Mouse (Mus musculus) limb, embryonic 11.5 days (tissue): ENCODE measurements around the gene Ube2v1. TPM values are rescaled to one million over a fixed set of nuclear protein-coding genes. Genes with fewer than 3 reads are reported as not detected.

Experiments
- ATAC-seq: fragments of 200-750 bp; cut with Nextera tagmentation; 2 replicates; pipeline ENCODE4 v1.8.0; 2017; ENCODE audit warnings: low read depth; ENCODE audit not compliant: insufficient number of reproducible peaks, low FRiP score, low TSS enrichment
- DNase-seq: peaks from one replicate; pipeline ENCODE4 v3.0.0-alpha.2; 2015; ENCODE audit warnings: low spot score
- H3K27ac ChIP-seq: fragments of 300-500 bp; sonication (generic); replicated peaks from 2 replicates; pipeline ENCODE4 v1.5.1; 2014; ENCODE audit warnings: low read depth, mild to moderate bottlenecking, low read length
- H3K27me3 ChIP-seq: fragments of 300-500 bp; sonication (generic); 2 replicates; pipeline ENCODE4 v1.6.1; 2014; ENCODE audit warnings: mild to moderate bottlenecking, low read length, mixed read lengths; ENCODE audit not compliant: control insufficient read depth, insufficient read depth
- H3K36me3 ChIP-seq: fragments of 300-500 bp; sonication (generic); 2 replicates; pipeline ENCODE4 v1.6.1; 2014; ENCODE audit warnings: mild to moderate bottlenecking, low read length, moderate library complexity, mixed read lengths; ENCODE audit not compliant: control insufficient read depth, insufficient read depth
- H3K4me1 ChIP-seq: fragments of 300-500 bp; sonication (generic); 2 replicates; pipeline ENCODE4 v1.6.1; 2014; ENCODE audit warnings: low read length, mixed read lengths; ENCODE audit not compliant: control insufficient read depth, insufficient read depth
- H3K4me2 ChIP-seq: fragments of 300-500 bp; sonication (generic); 2 replicates; pipeline ENCODE4 v1.6.1; 2014; ENCODE audit warnings: low read depth, mild to moderate bottlenecking, moderate library complexity; ENCODE audit not compliant: severe bottlenecking
- H3K4me3 ChIP-seq: fragments of 300-500 bp; sonication (generic); 2 replicates; pipeline ENCODE4 v1.5.1; 2014; ENCODE audit warnings: low read depth, low read length
- H3K9ac ChIP-seq: fragments of 300-500 bp; sonication (generic); 2 replicates; pipeline ENCODE4 v1.6.1; 2014; ENCODE audit warnings: mild to moderate bottlenecking, low read length
- H3K9me3 ChIP-seq: fragments of 300-500 bp; sonication (generic); 2 replicates; pipeline ENCODE4 v1.6.1; 2016; ENCODE audit warnings: low read length; ENCODE audit not compliant: control insufficient read depth
- WGBS: fragments of 180-500 bp; shearing (Covaris S2); extraction: QIAGEN DNeasy Blood & Tissue Kit; methylation state at CpG from one replicate; pipeline ENCODE4 v1.1.7; 2014; 5-methylcytosine and 5-hydroxymethylcytosine counted together
- polyA plus RNA-seq: library from polyadenylated mRNA; unstranded; fragments of >200 nt; fragmentation: Nextera tagmentation; extraction: Ambion mirVana; gene quantifications from 2 replicates; pipeline ENCODE4 v1.2.1, GENCODE M21; 2014

The Ube2v1 gene
- polyA plus RNA-seq, 1 experiment from 2014 or later = 267 TPM

GRCm38 (mm10) chr2:167571442-167572220 is 60.3 kb downstream of the Ube2v1 start:
- Histone ChIP-seq H3K4me3 (no peak overlapping the region), H3K27me3 (no peaks in the 10 kb centered on the region), H3K9me3 (no peaks in the 10 kb centered on the region), H3K4me1 (peaks cover 11% of the 10 kb centered on the region), H3K27ac (0 out of 2 replicates have a peak overlapping the region, but pooled peaks have one; percentile 10), H3K4me2 (no peak overlapping the region), H3K36me3 (no peaks in the 10 kb centered on the region), H3K9ac (no peak overlapping the region)
- no peak for ATAC-seq
- WGBS = 83% methylated on average over 18 of the region's 18 CpGs
- no peak for DNase-seq

- H3K4me2 ChIP-seq = no peak overlapping the region
- H3K27me3 ChIP-seq = no peaks in the 10 kb centered on the region
- H3K36me3 ChIP-seq = no peaks in the 10 kb centered on the region
- ATAC-seq = no peak
- no peaks in the 10 kb centered on the region for H3K9me3 ChIP-seq
- 89% methylated on average over 6 of the region's 6 CpGs for WGBS
- no peak overlapping the region for H3K9ac ChIP-seq
- H3K27ac ChIP-seq = no peak overlapping the region
- H3K4me3 ChIP-seq = no peak overlapping the region
- peaks cover 13% of the 10 kb centered on the region for H3K4me1 ChIP-seq
- DNase-seq = no peak
Observed at GRCm38 (mm10) chr2:167570815-167571214, 61.1 kb downstream of the Ube2v1 start.

- no peak overlapping the region for H3K4me2 ChIP-seq
- DNase-seq (no peak), ATAC-seq (no peak)
- no peak overlapping the region for H3K4me3 ChIP-seq
- no peak overlapping the region for H3K9ac ChIP-seq
- peak overlapping the region; percentile 47; the same call in 1 of the 2 replicates for H3K27ac ChIP-seq
- no peaks in the 10 kb centered on the region for H3K9me3 ChIP-seq
- H3K27me3 ChIP-seq = no peaks in the 10 kb centered on the region
- no peaks in the 10 kb centered on the region for H3K36me3 ChIP-seq
- 65% methylated on average over 13 of the region's 13 CpGs for WGBS
- H3K4me1 ChIP-seq = peaks cover 20% of the 10 kb centered on the region
Observed at GRCm38 (mm10) chr2:167569934-167570651, 61.8 kb downstream of the Ube2v1 start.

- Histone ChIP-seq H3K4me2 (no peak overlapping the region), H3K4me1 (peaks cover 39% of the 10 kb centered on the region), H3K4me3 (no peak overlapping the region), H3K9me3 (no peaks in the 10 kb centered on the region), H3K27me3 (no peaks in the 10 kb centered on the region), H3K36me3 (no peaks in the 10 kb centered on the region), H3K9ac (0 out of 2 replicates have a peak overlapping the region, but pooled peaks have one; percentile 12), H3K27ac (no peak overlapping the region)
- no peak for DNase-seq
- no peak for ATAC-seq
- WGBS = 86% methylated on average over 9 of the region's 9 CpGs
Observed at GRCm38 (mm10) chr2:167568112-167568511, 63.8 kb downstream of the Ube2v1 start.

GRCm38 (mm10) chr2:167565682-167566081 is 66.2 kb downstream of the Ube2v1 start:
- Histone ChIP-seq H3K4me1 (peaks cover 49% of the 10 kb centered on the region), H3K36me3 (no peaks in the 10 kb centered on the region), H3K9me3 (no peaks in the 10 kb centered on the region), H3K4me2 (peak overlapping the region; percentile 28), H3K4me3 (no peak overlapping the region), H3K9ac (0 out of 2 replicates have a peak overlapping the region, but pooled peaks have one; percentile 27), H3K27me3 (no peaks in the 10 kb centered on the region), H3K27ac (peak overlapping the region; percentile 88)
- WGBS = 2% methylated on average over 19 of the region's 19 CpGs
- DNase-seq (peak; percentile 86), ATAC-seq (peak; percentile 53)

GRCm38 (mm10) chr2:167565312-167565656 is 66.6 kb downstream of the Ube2v1 start:
- Histone ChIP-seq H3K36me3 (no peaks in the 10 kb centered on the region), H3K9me3 (no peaks in the 10 kb centered on the region), H3K4me1 (peaks cover 51% of the 10 kb centered on the region), H3K4me3 (no peak overlapping the region), H3K27ac (peak overlapping the region; percentile 92), H3K4me2 (peak overlapping the region; percentile 28), H3K9ac (no peak overlapping the region), H3K27me3 (no peaks in the 10 kb centered on the region)
- 28% methylated on average over 3 of the region's 3 CpGs for WGBS
- ATAC-seq = no peak
- no peak for DNase-seq

GRCm38 (mm10) chr2:167564551-167565311 is 67.2 kb downstream of the Ube2v1 start:
- H3K36me3 ChIP-seq = no peaks in the 10 kb centered on the region
- 0 out of 2 replicates have a peak overlapping the region, but pooled peaks have one; percentile 22 for H3K9ac ChIP-seq
- H3K4me1 ChIP-seq = peaks cover 57% of the 10 kb centered on the region
- H3K27ac ChIP-seq = peak overlapping the region; percentile 92
- H3K9me3 ChIP-seq = no peaks in the 10 kb centered on the region
- DNase-seq (no peak), ATAC-seq (no peak)
- no peaks in the 10 kb centered on the region for H3K27me3 ChIP-seq
- peak overlapping the region; percentile 15; the same call in 1 of the 2 replicates for H3K4me2 ChIP-seq
- H3K4me3 ChIP-seq = no peak overlapping the region
- WGBS = 55% methylated on average over 13 of the region's 13 CpGs

GRCm38 (mm10) chr2:167563703-167564102 is 68.2 kb downstream of the Ube2v1 start:
- H3K9ac ChIP-seq = no peak overlapping the region
- 4% methylated on average over 12 of the region's 12 CpGs for whole genome bisulfite sequencing
- no peaks in the 10 kb centered on the region for H3K9me3 ChIP-seq
- 0 out of 2 replicates have a peak overlapping the region, but pooled peaks have one; percentile 7 for H3K4me2 ChIP-seq
- H3K4me1 ChIP-seq = peaks cover 62% of the 10 kb centered on the region
- ATAC-seq (peak; percentile 74), DNase-seq (peak; percentile 90)
- no peaks in the 10 kb centered on the region for H3K36me3 ChIP-seq
- H3K27ac ChIP-seq = peak overlapping the region; percentile 92
- no peak overlapping the region for H3K4me3 ChIP-seq
- H3K27me3 ChIP-seq = no peaks in the 10 kb centered on the region
